Comparison of ENCODE assay signal across 16 mouse cellular contexts in the genomic region with DNA sequence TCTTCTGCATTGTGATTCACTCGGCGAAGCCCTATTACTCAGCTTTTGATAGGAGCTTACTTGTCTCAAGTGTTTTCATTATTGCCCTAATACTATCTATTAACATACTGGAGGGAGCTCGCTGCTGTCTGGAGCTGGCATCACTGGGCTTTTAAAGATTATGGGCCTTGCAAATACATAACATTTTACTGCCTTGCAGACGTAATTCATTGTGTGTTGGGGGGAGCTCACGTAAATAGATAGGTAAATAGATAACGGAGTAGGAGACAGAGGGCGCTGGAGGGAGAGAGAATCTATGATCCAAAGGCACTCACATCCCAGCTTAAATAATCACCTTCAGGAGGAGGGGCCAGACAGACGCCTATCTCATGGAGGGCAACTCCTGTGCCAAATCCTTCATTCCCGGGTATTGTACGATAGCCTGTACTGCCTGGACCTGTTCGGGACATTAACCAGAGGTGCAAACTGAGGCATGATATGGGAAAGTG. TPM values are rescaled to one million over a fixed set of nuclear protein-coding genes. Genes with fewer than 3 reads are reported as not detected.
DNase-seq lines count a peak whose midpoint lies in the region; ATAC-seq and TF ChIP-seq lines count a peak whose summit lies in the region.
"Had no signal": no experiment of that assay in that cellular context is flagged by ENCODE, and none has a peak within 500 bp of the region (broad histone marks: within the 10 kb centered on the region; RNA-seq: fewer than 3 reads in every experiment).

No protein-coding gene starts in this region.

- no peak for ATAC-seq in liver, postnatal 0 days
- no peak for ATAC-seq in liver, embryonic 12.5 days
- ATAC-seq: activated CD4-positive, CD25-positive, alpha-beta regulatory T cell, adult 4 months had no signal

- no peak for TF ChIP-seq EP300 in liver, postnatal 0 days (IDR thresholded peaks at IDR 0.05; ENCODE audit: low read depth)

- no peak for TF ChIP-seq CTCF in liver, postnatal 0 days (IDR thresholded peaks at IDR 0.05; ENCODE audit: low read depth)

- no peaks in the 10 kb centered on the region for H3K27me3 ChIP-seq in liver, postnatal 0 days (ENCODE audit: insufficient read depth, low read length)
- peaks cover 5% of the 10 kb centered on the region; the same call in 1 of the 2 replicates for H3K27me3 ChIP-seq in liver, embryonic 12.5 days (replicated peaks)
- peaks cover 24% of the 10 kb centered on the region for H3K27me3 ChIP-seq in midbrain, embryonic 10.5 days (ENCODE audit: low read depth, poor library complexity, severe bottlenecking)

- no peak overlapping the region for H3K9ac ChIP-seq in liver, postnatal 0 days (replicated peaks)
- H3K9ac ChIP-seq in liver, embryonic 12.5 days, result no peak overlapping the region
- H3K9ac ChIP-seq: liver, embryonic 14.5 days had no signal

- no peaks in the 10 kb centered on the region for H3K9me3 ChIP-seq in liver, postnatal 0 days (ENCODE audit: low read length)
- no peaks in the 10 kb centered on the region for H3K9me3 ChIP-seq in liver, embryonic 12.5 days (replicated peaks)
- no peaks in the 10 kb centered on the region for H3K9me3 ChIP-seq in midbrain, embryonic 10.5 days (replicated peaks)

- no peaks in the 10 kb centered on the region for H3K4me1 ChIP-seq in liver, postnatal 0 days (ENCODE audit: insufficient read depth)
- H3K4me1 ChIP-seq in liver, embryonic 12.5 days, result no peaks in the 10 kb centered on the region
- H3K4me1 ChIP-seq in midbrain, embryonic 10.5 days, result peaks cover 18% of the 10 kb centered on the region

- H3K4me2 ChIP-seq in liver, postnatal 0 days (ENCODE audit: low read depth, low read length), result no peak overlapping the region
- no peak overlapping the region for H3K4me2 ChIP-seq in liver, embryonic 12.5 days

- intact Hi-C loops in left cerebral cortex, postnatal 10 days (cut with DNase I), result no loop called here

- 44% methylated on average over 11 of the region's 11 CpGs for WGBS in liver, postnatal 0 days (ENCODE audit: insufficient replicate concordance)
- WGBS in liver, embryonic 12.5 days (ENCODE audit: insufficient replicate concordance), result 40% methylated on average over 11 of the region's 11 CpGs
- WGBS in midbrain, embryonic 10.5 days, result 26% methylated on average over 11 of the region's 11 CpGs

- DNase-seq in embryo, embryonic 11 days, result peak; percentile 7
- no peak for DNase-seq in embryo, embryonic 10 days (ENCODE audit: low spot score)
- peak; percentile 5 for DNase-seq in liver, postnatal 0 days
- peak; percentile 19 for DNase-seq in midbrain, embryonic 10.5 days (ENCODE audit: low spot score)
- DNase-seq in retina, embryonic 14.5 days (ENCODE audit: low spot score), result peak; percentile 11
- DNase-seq in left cerebral cortex, adult 18-20 months (ENCODE audit: low spot score in 2 of 2), result no peak
- no peak for DNase-seq in left cerebral cortex, postnatal 10 days (ENCODE audit: extremely low spot score in 1 of 2, low spot score in 2 of 2)
- DNase-seq: gastrocnemius, postnatal 10 days; kidney, adult 9 months; lung, postnatal 4 days; thymus, postnatal 4 days had no signal

- no peak overlapping the region for H3K4me3 ChIP-seq in liver, postnatal 0 days (ENCODE audit: low read depth, low read length)
- no peak overlapping the region for H3K4me3 ChIP-seq in liver, embryonic 12.5 days
- H3K4me3 ChIP-seq in midbrain, embryonic 10.5 days, result peak overlapping the region; percentile 25; the same call in 1 of the 2 replicates
- H3K4me3 ChIP-seq: left cerebral cortex, adult 2 months; myocyte had no signal

- no peak overlapping the region for H3K27ac ChIP-seq in liver, postnatal 0 days (ENCODE audit: low read depth)
- no peak overlapping the region for H3K27ac ChIP-seq in liver, embryonic 12.5 days
- no peak overlapping the region for H3K27ac ChIP-seq in midbrain, embryonic 10.5 days (replicated peaks)
- H3K27ac ChIP-seq: left cerebral cortex, adult 2 months; liver, embryonic 14.5 days had no signal

- H3K36me3 ChIP-seq in liver, postnatal 0 days (replicated peaks; ENCODE audit: insufficient read depth, low read length), result no peaks in the 10 kb centered on the region
- H3K36me3 ChIP-seq in liver, embryonic 12.5 days, result no peaks in the 10 kb centered on the region
- H3K36me3 ChIP-seq in midbrain, embryonic 10.5 days, result no peaks in the 10 kb centered on the region

RNA-seq across cellular contexts. Expression of a gene that starts 45.8 kb away (rescaled TPM):
- polyA plus RNA-seq in liver, postnatal 0 days (2015; fragmentation: Nextera tagmentation; extraction: Ambion mirVana), result not detected in 2 replicates
- not detected in 2 replicates for polyA plus RNA-seq in liver, embryonic 12.5 days (2016; fragmentation: Nextera tagmentation; extraction: Ambion mirVana)
- 0.07 TPM in 2 replicates for polyA plus RNA-seq in midbrain, embryonic 10.5 days (2016; fragmentation: Nextera tagmentation; extraction: Ambion mirVana)
- total RNA-seq in left cerebral cortex, adult 18-20 months (2021), result 10 to 100 TPM; 13.2 to 17.9 TPM
- total RNA-seq in left cerebral cortex, postnatal 10 days (2021), result 10 to 100 TPM; 27.6 to 28.4 TPM
- polyA plus RNA-seq: activated CD4-positive, CD25-positive, alpha-beta regulatory T cell, adult 4 months had no signal

Comparison
In these comparisons a context has a peak if more than half of its experiments do, and no peak if none do; other contexts are left out.
1. DNase-seq: peak in embryo, embryonic 11 days (single experiment), liver, postnatal 0 days (single experiment), midbrain, embryonic 10.5 days (single experiment) and retina, embryonic 14.5 days (single experiment); none in embryo, embryonic 10 days (single experiment), left cerebral cortex, adult 18-20 months (0 of 2) and left cerebral cortex, postnatal 10 days (0 of 2).